ENCODE assay signal across 8 mouse cellular contexts in genomic region chr2:73038290-73038732, GRCm38 (mm10). TPM values are rescaled to one million over a fixed set of nuclear protein-coding genes. Genes with fewer than 3 reads are reported as not detected.
A peak's percentile ranks its signal among the peaks of the same experiment; 100 is the strongest.
DNase-seq lines count a peak whose midpoint lies in the region; ATAC-seq lines count a peak whose summit lies in the region.

No protein-coding gene starts in this region.

- WGBS in heart, embryonic 12.5 days = 5% methylated on average over 16 of the region's 16 CpGs
- 22% methylated on average over 16 of the region's 16 CpGs for WGBS in limb, embryonic 13.5 days
- 17% methylated on average over 16 of the region's 16 CpGs for WGBS in midbrain, embryonic 13.5 days

- H3K4me3 ChIP-seq in heart, embryonic 12.5 days = peak overlapping the region; percentile 15
- H3K4me3 ChIP-seq in limb, embryonic 13.5 days = peak overlapping the region; percentile 1; the same call in 1 of the 2 replicates
- H3K4me3 ChIP-seq in midbrain, embryonic 13.5 days (replicated peaks) = peak overlapping the region; percentile 15; the same call in 1 of the 2 replicates

- H3K27me3 ChIP-seq in heart, embryonic 12.5 days (replicated peaks) = no peaks in the 10 kb centered on the region
- H3K27me3 ChIP-seq in limb, embryonic 13.5 days = no peaks in the 10 kb centered on the region
- no peaks in the 10 kb centered on the region for H3K27me3 ChIP-seq in midbrain, embryonic 13.5 days

- H3K4me1 ChIP-seq in heart, embryonic 12.5 days (replicated peaks) = peaks cover 27% of the 10 kb centered on the region
- peaks cover 20% of the 10 kb centered on the region for H3K4me1 ChIP-seq in limb, embryonic 13.5 days
- peaks cover 5% of the 10 kb centered on the region for H3K4me1 ChIP-seq in midbrain, embryonic 13.5 days (replicated peaks)

- no peaks in the 10 kb centered on the region for H3K36me3 ChIP-seq in heart, embryonic 12.5 days
- H3K36me3 ChIP-seq in limb, embryonic 13.5 days = no peaks in the 10 kb centered on the region
- no peaks in the 10 kb centered on the region for H3K36me3 ChIP-seq in midbrain, embryonic 13.5 days

- ATAC-seq in heart, embryonic 12.5 days (ENCODE audit: insufficient number of reproducible peaks, low FRiP score) = peak; percentile 86
- ATAC-seq in limb, embryonic 13.5 days (ENCODE audit: low FRiP score, low read depth) = peak; percentile 77
- ATAC-seq in midbrain, embryonic 13.5 days = peak; percentile 60

- DNase-seq in Muller cell, postnatal 12 days (ENCODE audit: inconsistent ontology term) = peak; percentile 38
- DNase-seq in embryo, embryonic 9.5 days (ENCODE audit: extremely low spot score) = peak; percentile 70
- DNase-seq in urinary bladder, postnatal 25 days (ENCODE audit: low spot score) = peak; percentile 31
- no peak for DNase-seq in right cerebral cortex, postnatal 14 days
- DNase-seq in frontal cortex, postnatal 10 days (ENCODE audit: low spot score in 2 of 2) = no peak

- H3K9me3 ChIP-seq in heart, embryonic 12.5 days (replicated peaks) = no peaks in the 10 kb centered on the region
- no peaks in the 10 kb centered on the region for H3K9me3 ChIP-seq in limb, embryonic 13.5 days
- H3K9me3 ChIP-seq in midbrain, embryonic 13.5 days = no peaks in the 10 kb centered on the region

- H3K4me2 ChIP-seq in heart, embryonic 12.5 days = peak overlapping the region; percentile 59
- peak overlapping the region; percentile 48 for H3K4me2 ChIP-seq in limb, embryonic 13.5 days (replicated peaks)
- H3K4me2 ChIP-seq in midbrain, embryonic 13.5 days (replicated peaks) = peak overlapping the region; percentile 48

- peak overlapping the region; percentile 20 for H3K9ac ChIP-seq in heart, embryonic 12.5 days
- no peak overlapping the region for H3K9ac ChIP-seq in limb, embryonic 13.5 days
- H3K9ac ChIP-seq in midbrain, embryonic 13.5 days (replicated peaks) = no peak overlapping the region

- H3K27ac ChIP-seq in heart, embryonic 12.5 days (ENCODE audit: poor library complexity, severe bottlenecking) = peak overlapping the region; percentile 90
- H3K27ac ChIP-seq in limb, embryonic 13.5 days = no peak overlapping the region
- no peak overlapping the region for H3K27ac ChIP-seq in midbrain, embryonic 13.5 days

RNA-seq across cellular contexts. Expression of gene Gm11084, which starts 51.8 kb away (rescaled TPM):
- polyA plus RNA-seq in heart, embryonic 12.5 days (2016; fragmentation: Nextera tagmentation; extraction: Ambion mirVana) = not detected in 2 replicates
- polyA plus RNA-seq in limb, embryonic 13.5 days (2015; fragmentation: Nextera tagmentation; extraction: Ambion mirVana) = not detected in 2 replicates
- polyA plus RNA-seq in midbrain, embryonic 13.5 days (2015; fragmentation: Nextera tagmentation; extraction: Ambion mirVana) = not detected in 2 replicates

RNA-seq across cellular contexts. Expression of gene Sp3, which starts 58.1 kb away (rescaled TPM):
- 43.8 and 44.6 TPM in 2 replicates for polyA plus RNA-seq in heart, embryonic 12.5 days (2016; fragmentation: Nextera tagmentation; extraction: Ambion mirVana)
- 64.1 and 65.4 TPM in 2 replicates for polyA plus RNA-seq in limb, embryonic 13.5 days (2015; fragmentation: Nextera tagmentation; extraction: Ambion mirVana)
- polyA plus RNA-seq in midbrain, embryonic 13.5 days (2015; fragmentation: Nextera tagmentation; extraction: Ambion mirVana) = 53.2 and 56.1 TPM in 2 replicates

Comparison
In these comparisons a context has a peak if more than half of its experiments do, and no peak if none do; other contexts are left out.
1. DNase-seq: peak in Muller cell, postnatal 12 days (single experiment), embryo, embryonic 9.5 days (single experiment) and urinary bladder, postnatal 25 days (single experiment); none in right cerebral cortex, postnatal 14 days (single experiment) and frontal cortex, postnatal 10 days (0 of 2).
2. Peak in every context shown above with its lines, with median percentiles within 50 percentile points of each other: ATAC-seq, H3K4me2 ChIP-seq and H3K4me3 ChIP-seq.